Mouse (Mus musculus) liver, adult 2 months (tissue): Measurements from ENCODE around the gene Pde4a. TPM values are rescaled to one million over a fixed set of nuclear protein-coding genes. Genes with fewer than 3 reads are reported as not detected.

Experiments
- DNase-seq: peaks from one replicate; pipeline ENCODE4 v3.0.0-alpha.2; 2011; ENCODE audit warnings: low read depth, low spot score; ENCODE audit errors: extremely low read depth
- H3K27ac ChIP-seq: fragments of 200-500 bp; replicated peaks from 2 replicates; pipeline ENCODE4 v1.5.1; 2012; ENCODE audit warnings: low read depth, mild to moderate bottlenecking, control low read depth, inconsistent platforms, low read length; ENCODE audit not compliant: insufficient read depth
- H3K27me3 ChIP-seq: fragments of 200-500 bp; 2 replicates; pipeline ENCODE4 v1.6.1; 2012; ENCODE audit warnings: mild to moderate bottlenecking, moderate library complexity, low read length, inconsistent platforms; ENCODE audit not compliant: control insufficient read depth, insufficient read depth
- H3K36me3 ChIP-seq: fragments of 200-500 bp; 2 replicates; pipeline ENCODE4 v1.6.1; 2012; ENCODE audit warnings: low read length, inconsistent platforms; ENCODE audit not compliant: control insufficient read depth, insufficient read depth
- H3K4me1 ChIP-seq: fragments of 200-500 bp; 2 replicates; pipeline ENCODE4 v1.6.1; 2011; ENCODE audit warnings: low read length; ENCODE audit not compliant: control insufficient read depth, insufficient read depth
- H3K4me3 ChIP-seq: fragments of 200-500 bp; 2 replicates; pipeline ENCODE4 v1.5.1; 2011; ENCODE audit warnings: low read depth, mild to moderate bottlenecking, control low read depth, low read length, moderate library complexity; ENCODE audit not compliant: insufficient read depth
- H3K79me2 ChIP-seq: fragments of 200-500 bp; 2 replicates; pipeline ENCODE4 v1.6.1; 2012; ENCODE audit warnings: inconsistent platforms, mild to moderate bottlenecking, low read length, moderate library complexity; ENCODE audit not compliant: control insufficient read depth, insufficient read depth
- H3K9ac ChIP-seq: fragments of 200-500 bp; 2 replicates; pipeline ENCODE4 v1.6.1; 2012; ENCODE audit warnings: low read depth, mild to moderate bottlenecking, control low read depth, inconsistent platforms, low read length
- CTCF ChIP-seq: fragments of 200-500 bp; IDR thresholded peaks from 2 replicates; pipeline ENCODE4 v1.5.1; 2011; ENCODE audit warnings: low read depth, low read length, control low read depth
- POLR2A ChIP-seq: fragments of 200-500 bp; IDR thresholded peaks from 2 replicates; pipeline ENCODE4 v1.6.1; 2011; ENCODE audit warnings: low read length, control low read depth; ENCODE audit not compliant: insufficient read depth; ENCODE audit errors: extremely low read depth
- WGBS: fragments of 180-500 bp; shearing (Covaris S2); methylation state at CpG from one replicate; pipeline ENCODE4 v1.1.7; 2018; 5-methylcytosine and 5-hydroxymethylcytosine counted together
- polyA plus RNA-seq: library from polyadenylated mRNA; depleted of rRNA; stranded (reverse); fragments of >200 nt; gene quantifications from 2 replicates; pipeline ENCODE4 v1.2.3, GENCODE M21; 2012
- total RNA-seq: library from RNA; depleted of rRNA; stranded (reverse); fragments of >200 nt; gene quantifications from 2 replicates; pipeline ENCODE4 v1.2.3, GENCODE M21; 2014

Gene Pde4a
- total and polyA plus RNA-seq, 2 experiments = 1.0 to 3.5 TPM

- peaks cover 5% of the 10 kb centered on the region; the same call in 1 of the 2 replicates for H3K4me1 ChIP-seq
- peak overlapping the region; percentile 72 for H3K27ac ChIP-seq
- no peak for TF ChIP-seq CTCF
- H3K4me3 ChIP-seq = peak overlapping the region; percentile 40
- no peaks in the 10 kb centered on the region for H3K36me3 ChIP-seq
- DNase-seq = peak; percentile 29
- H3K9ac ChIP-seq = peak overlapping the region; percentile 41
- 0 out of 2 replicates have a peak, but pooled peaks cover 6% of the 10 kb centered on the region for H3K27me3 ChIP-seq
- H3K79me2 ChIP-seq = no peaks in the 10 kb centered on the region
- 72% methylated on average over 10 of the region's 10 CpGs for WGBS
Observed at GRCm38 (mm10) chr9:21167140-21168097, 1.9 kb downstream of the Pde4a start.

GRCm38 (mm10) chr9:21168161-21169123, 2.9 kb downstream of the Pde4a start:
- Histone ChIP-seq H3K4me3 (peak overlapping the region; percentile 40), H3K27ac (peak overlapping the region; percentile 72), H3K4me1 (peaks cover 5% of the 10 kb centered on the region; the same call in 1 of the 2 replicates), H3K79me2 (no peaks in the 10 kb centered on the region), H3K27me3 (0 out of 2 replicates have a peak, but pooled peaks cover 6% of the 10 kb centered on the region), H3K36me3 (no peaks in the 10 kb centered on the region), H3K9ac (peak overlapping the region; percentile 41)
- 17% methylated on average over 30 of the region's 30 CpGs for WGBS
- DNase-seq = peak; percentile 51
- TF ChIP-seq CTCF = peak; percentile 94
- TF ChIP-seq POLR2A = no peak

- TF ChIP-seq POLR2A = no peak
- TF ChIP-seq CTCF = no peak
- Histone ChIP-seq H3K27ac (no peak overlapping the region), H3K4me3 (no peak overlapping the region), H3K4me1 (peaks cover 5% of the 10 kb centered on the region; the same call in 1 of the 2 replicates), H3K79me2 (no peaks in the 10 kb centered on the region), H3K36me3 (no peaks in the 10 kb centered on the region), H3K9ac (no peak overlapping the region), H3K27me3 (0 out of 2 replicates have a peak, but pooled peaks cover 6% of the 10 kb centered on the region)
- WGBS = 54% methylated on average over 1 of the region's 1 CpGs
- DNase-seq = no peak
Observed at GRCm38 (mm10) chr9:21169157-21169556, 3.6 kb downstream of the Pde4a start.

GRCm38 (mm10) chr9:21172364-21172763, 6.8 kb downstream of the Pde4a start:
- TF ChIP-seq POLR2A (no peak), CTCF (no peak)
- Histone ChIP-seq H3K79me2 (no peaks in the 10 kb centered on the region), H3K4me1 (no peaks in the 10 kb centered on the region), H3K27me3 (no peaks in the 10 kb centered on the region), H3K36me3 (no peaks in the 10 kb centered on the region), H3K9ac (no peak overlapping the region), H3K4me3 (no peak overlapping the region), H3K27ac (no peak overlapping the region)
- 74% methylated on average over 6 of the region's 6 CpGs for WGBS
- no peak for DNase-seq

- H3K36me3 ChIP-seq = no peaks in the 10 kb centered on the region
- H3K9ac ChIP-seq = no peak overlapping the region
- H3K27ac ChIP-seq = no peak overlapping the region
- H3K4me1 ChIP-seq = peaks cover 7% of the 10 kb centered on the region; the same call in 1 of the 2 replicates
- WGBS = 67% methylated on average over 4 of the region's 4 CpGs
- DNase-seq = no peak
- no peaks in the 10 kb centered on the region for H3K27me3 ChIP-seq
- H3K4me3 ChIP-seq = no peak overlapping the region
- TF ChIP-seq POLR2A = no peak
- no peak for TF ChIP-seq CTCF
- no peaks in the 10 kb centered on the region for H3K79me2 ChIP-seq
Observed at GRCm38 (mm10) chr9:21180402-21180801, 14.9 kb downstream of the Pde4a start.
